Comparison of ENCODE assay signal across 8 mouse cellular contexts in the genomic region with DNA sequence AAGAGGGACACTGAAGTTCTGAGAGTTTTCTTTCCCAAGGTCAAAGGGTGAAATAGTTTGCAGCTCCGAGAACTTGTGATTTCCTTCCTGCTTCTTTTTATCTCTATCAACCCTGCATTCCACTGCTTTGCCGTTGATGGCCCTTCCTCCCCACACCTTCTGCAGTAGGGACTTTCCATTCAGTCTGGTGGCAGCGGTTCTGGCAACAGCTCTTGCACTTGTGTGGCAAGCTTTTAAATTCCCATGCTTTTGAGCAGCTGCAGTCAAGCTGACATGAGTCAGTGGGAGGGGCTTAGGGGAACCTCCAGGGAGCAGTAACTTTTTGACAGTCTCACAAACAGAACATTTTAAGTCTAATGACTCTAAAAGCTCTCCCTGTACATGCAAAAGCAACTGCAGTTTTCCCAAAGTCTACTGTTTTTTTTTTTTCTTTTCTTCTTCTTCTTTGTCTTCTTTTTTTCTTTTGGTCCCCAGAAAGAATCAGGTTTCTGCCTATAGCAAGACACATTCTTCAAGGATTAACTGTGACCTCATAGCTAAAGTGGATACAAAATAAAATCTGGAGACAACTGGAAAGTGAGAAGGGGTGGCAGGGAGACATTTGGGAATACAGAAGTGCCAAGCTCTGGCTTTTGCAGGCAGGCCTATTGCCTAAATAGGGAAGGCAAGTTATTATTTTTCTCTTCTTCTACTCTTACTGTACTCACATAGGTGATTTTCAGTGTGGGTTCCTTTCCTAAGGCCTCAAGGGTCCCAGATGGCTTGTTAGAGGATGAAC.
DNase-seq lines count a peak whose midpoint lies in the region; ATAC-seq lines count a peak whose summit lies in the region.
"Had no signal": no experiment of that assay in that cellular context is flagged by ENCODE, and none has a peak within 500 bp of the region (broad histone marks: within the 10 kb centered on the region; RNA-seq: fewer than 3 reads in every experiment).

No protein-coding gene starts in this region.

- H3K9ac ChIP-seq in heart, embryonic 16.5 days (ENCODE audit: low read length), result peak overlapping the region; percentile 42
- no peak overlapping the region for H3K9ac ChIP-seq in limb, embryonic 13.5 days
- H3K9ac ChIP-seq in hindbrain, embryonic 12.5 days, result no peak overlapping the region
- H3K9ac ChIP-seq: hindbrain, embryonic 15.5 days had no signal

- H3K27ac ChIP-seq in heart, embryonic 16.5 days (ENCODE audit: low read length), result peak overlapping the region; percentile 91
- H3K27ac ChIP-seq in limb, embryonic 13.5 days, result peak overlapping the region; percentile 77; the same call in 1 of the 2 replicates
- H3K27ac ChIP-seq in hindbrain, embryonic 12.5 days, result no peak overlapping the region
- H3K27ac ChIP-seq: hindbrain, embryonic 15.5 days had no signal

- WGBS in heart, embryonic 16.5 days, result 1% methylated on average over 3 of the region's 3 CpGs
- WGBS in limb, embryonic 13.5 days, result 2% methylated on average over 3 of the region's 3 CpGs
- WGBS in hindbrain, embryonic 12.5 days, result 22% methylated on average over 3 of the region's 3 CpGs

- H3K4me1 ChIP-seq in heart, embryonic 16.5 days (ENCODE audit: control insufficient read depth, insufficient read depth, low read length), result peaks cover 28% of the 10 kb centered on the region
- peaks cover 28% of the 10 kb centered on the region for H3K4me1 ChIP-seq in limb, embryonic 13.5 days
- H3K4me1 ChIP-seq in hindbrain, embryonic 12.5 days, result 0 out of 2 replicates have a peak, but pooled peaks cover 2% of the 10 kb centered on the region
- H3K4me1 ChIP-seq: hindbrain, embryonic 15.5 days had no signal

- no peaks in the 10 kb centered on the region for H3K27me3 ChIP-seq in heart, embryonic 16.5 days (ENCODE audit: control insufficient read depth, insufficient read depth, low read length)
- no peaks in the 10 kb centered on the region for H3K27me3 ChIP-seq in limb, embryonic 13.5 days
- no peaks in the 10 kb centered on the region for H3K27me3 ChIP-seq in hindbrain, embryonic 12.5 days
- H3K27me3 ChIP-seq: hindbrain, embryonic 15.5 days had no signal

- no peak overlapping the region for H3K4me3 ChIP-seq in heart, embryonic 16.5 days (ENCODE audit: low read length)
- H3K4me3 ChIP-seq in limb, embryonic 13.5 days, result no peak overlapping the region
- H3K4me3 ChIP-seq in hindbrain, embryonic 12.5 days, result no peak overlapping the region
- H3K4me3 ChIP-seq: hindbrain, embryonic 15.5 days had no signal

- H3K9me3 ChIP-seq in heart, embryonic 16.5 days (replicated peaks; ENCODE audit: control insufficient read depth, low read length), result no peaks in the 10 kb centered on the region
- no peaks in the 10 kb centered on the region for H3K9me3 ChIP-seq in limb, embryonic 13.5 days
- H3K9me3 ChIP-seq in hindbrain, embryonic 12.5 days (replicated peaks), result no peaks in the 10 kb centered on the region
- H3K9me3 ChIP-seq: hindbrain, embryonic 15.5 days had no signal

- ATAC-seq in heart, embryonic 16.5 days (replicated peaks; ENCODE audit: extremely low read depth, insufficient read depth, low FRiP score), result peak; percentile 91
- ATAC-seq in limb, embryonic 13.5 days (ENCODE audit: low FRiP score, low read depth), result peak; percentile 84
- no peak for ATAC-seq in hindbrain, embryonic 12.5 days (ENCODE audit: low FRiP score)
- no peak for ATAC-seq in monocyte, adult 5-6 weeks (replicated peaks; ENCODE audit: insufficient number of reproducible peaks, low FRiP score, low TSS enrichment, poor library complexity, severe bottlenecking)

- H3K36me3 ChIP-seq in heart, embryonic 16.5 days (ENCODE audit: control insufficient read depth, insufficient read depth), result no peaks in the 10 kb centered on the region
- H3K36me3 ChIP-seq in limb, embryonic 13.5 days, result no peaks in the 10 kb centered on the region
- H3K36me3 ChIP-seq in hindbrain, embryonic 12.5 days, result no peaks in the 10 kb centered on the region
- H3K36me3 ChIP-seq: hindbrain, embryonic 15.5 days had no signal

- H3K4me2 ChIP-seq in heart, embryonic 16.5 days (ENCODE audit: low read depth, low read length), result peak overlapping the region; percentile 38
- H3K4me2 ChIP-seq in limb, embryonic 13.5 days (replicated peaks), result peak overlapping the region; percentile 34
- H3K4me2 ChIP-seq in hindbrain, embryonic 12.5 days (replicated peaks), result no peak overlapping the region
- H3K4me2 ChIP-seq: hindbrain, embryonic 15.5 days had no signal

- DNase-seq in ZHBTc4 (ENCODE audit: low read depth, low spot score), result peak; percentile 55
- peak; percentile 62 for DNase-seq in embryo, embryonic 11 days
- no peak for DNase-seq in neural tube, embryonic 10.5 days (ENCODE audit: extremely low spot score, low spot score)

Comparison
In these comparisons a context has a peak if more than half of its experiments do, and no peak if none do; other contexts are left out.
1. ATAC-seq: peak in heart, embryonic 16.5 days (single experiment) and limb, embryonic 13.5 days (single experiment); none in hindbrain, embryonic 12.5 days (single experiment) and monocyte, adult 5-6 weeks (single experiment).